Mouse (Mus musculus): ENCODE measurements around the gene 5031439G07Rik. TPM values are rescaled to one million over a fixed set of nuclear protein-coding genes. Genes with fewer than 3 reads are reported as not detected.

Gene 5031439G07Rik
- polyA plus RNA-seq, 1 experiment from 2014 or later, result 19.2 TPM

- ATAC-seq (ENCODE audit: low FRiP score), result no peak
- Histone ChIP-seq H3K4me3 (replicated peaks; ENCODE audit: low read length) (no peak overlapping the region), H3K9ac (no peak overlapping the region), H3K27ac (no peak overlapping the region), H3K4me1 (replicated peaks; ENCODE audit: control insufficient read depth, insufficient read depth, low read length) (no peaks in the 10 kb centered on the region), H3K9me3 (ENCODE audit: control insufficient read depth, low read length) (no peaks in the 10 kb centered on the region), H3K27me3 (ENCODE audit: control insufficient read depth, insufficient read depth, low read length) (no peaks in the 10 kb centered on the region), H3K36me3 (replicated peaks; ENCODE audit: control insufficient read depth, insufficient read depth) (no peaks in the 10 kb centered on the region), H3K4me2 (replicated peaks) (no peak overlapping the region)
- DNase-seq (ENCODE audit: low spot score), result no peak
- 80% methylated on average over 4 of the region's 4 CpGs for WGBS
Measured at GRCm38 (mm10) chr15:85022211-85022610, 33.9 kb upstream of the 5031439G07Rik start.

GRCm38 (mm10) chr15:85016951-85017664 is 28.8 kb upstream of the 5031439G07Rik start, which contains the start of gene Upk3a:
TSS of gene Upk3a (plus strand) at chr15:85017141.
- no peak for ATAC-seq (ENCODE audit: low FRiP score)
- Histone ChIP-seq H3K36me3 (replicated peaks; ENCODE audit: control insufficient read depth, insufficient read depth) (no peaks in the 10 kb centered on the region), H3K9me3 (ENCODE audit: control insufficient read depth, low read length) (no peaks in the 10 kb centered on the region), H3K9ac (peak within 1 kb of the TSS; percentile 42; the same call in 1 of the 2 replicates), H3K4me2 (replicated peaks) (peak within 1 kb of the TSS; percentile 40), H3K27ac (no peak within 1 kb of the TSS), H3K27me3 (ENCODE audit: control insufficient read depth, insufficient read depth, low read length) (no peaks in the 10 kb centered on the region; the same call in 1 of the 2 replicates), H3K4me3 (replicated peaks; ENCODE audit: low read length) (no peak within 1 kb of the TSS), H3K4me1 (replicated peaks; ENCODE audit: control insufficient read depth, insufficient read depth, low read length) (0 out of 2 replicates have a peak, but pooled peaks cover 2% of the 10 kb centered on the region)
- no peak for DNase-seq (ENCODE audit: low spot score)
- WGBS, result 7% methylated on average over 21 of the region's 21 CpGs

GRCm38 (mm10) chr15:85015771-85016170 is 27.4 kb upstream of the 5031439G07Rik start:
- WGBS, result 90% methylated on average over 11 of the region's 11 CpGs
- no peak for ATAC-seq (ENCODE audit: low FRiP score)
- no peak overlapping the region for H3K4me2 ChIP-seq (replicated peaks)

GRCm38 (mm10) chr15:85012662-85013054 is 24.3 kb upstream of the 5031439G07Rik start:
- ATAC-seq (ENCODE audit: low FRiP score) (no peak), DNase-seq (ENCODE audit: low spot score) (no peak)
- Histone ChIP-seq H3K9me3 (ENCODE audit: control insufficient read depth, low read length) (no peaks in the 10 kb centered on the region), H3K36me3 (replicated peaks; ENCODE audit: control insufficient read depth, insufficient read depth) (no peaks in the 10 kb centered on the region), H3K4me1 (replicated peaks; ENCODE audit: control insufficient read depth, insufficient read depth, low read length) (0 out of 2 replicates have a peak, but pooled peaks cover 6% of the 10 kb centered on the region), H3K4me3 (replicated peaks; ENCODE audit: low read length) (no peak overlapping the region), H3K9ac (no peak overlapping the region), H3K27ac (no peak overlapping the region), H3K27me3 (ENCODE audit: control insufficient read depth, insufficient read depth, low read length) (no peaks in the 10 kb centered on the region; the same call in 1 of the 2 replicates), H3K4me2 (replicated peaks) (no peak overlapping the region)
- WGBS, result 15% methylated on average over 2 of the region's 2 CpGs

More at GRCm38 (mm10) chr15:85015771-85016170, 27.4 kb upstream of the 5031439G07Rik start:
- Histone ChIP-seq H3K9me3 (ENCODE audit: control insufficient read depth, low read length) (no peaks in the 10 kb centered on the region), H3K4me3 (replicated peaks; ENCODE audit: low read length) (no peak overlapping the region), H3K9ac (no peak overlapping the region), H3K36me3 (replicated peaks; ENCODE audit: control insufficient read depth, insufficient read depth) (no peaks in the 10 kb centered on the region), H3K4me1 (replicated peaks; ENCODE audit: control insufficient read depth, insufficient read depth, low read length) (0 out of 2 replicates have a peak, but pooled peaks cover 6% of the 10 kb centered on the region), H3K27me3 (ENCODE audit: control insufficient read depth, insufficient read depth, low read length) (no peaks in the 10 kb centered on the region; the same call in 1 of the 2 replicates), H3K27ac (no peak overlapping the region)
- no peak for DNase-seq (ENCODE audit: low spot score)

GRCm38 (mm10) chr15:85011895-85012661 is 23.7 kb upstream of the 5031439G07Rik start:
- Histone ChIP-seq H3K4me3 (replicated peaks; ENCODE audit: low read length) (no peak overlapping the region), H3K4me1 (replicated peaks; ENCODE audit: control insufficient read depth, insufficient read depth, low read length) (0 out of 2 replicates have a peak, but pooled peaks cover 6% of the 10 kb centered on the region), H3K9ac (no peak overlapping the region), H3K27ac (no peak overlapping the region), H3K4me2 (replicated peaks) (no peak overlapping the region), H3K27me3 (ENCODE audit: control insufficient read depth, insufficient read depth, low read length) (no peaks in the 10 kb centered on the region; the same call in 1 of the 2 replicates), H3K9me3 (ENCODE audit: control insufficient read depth, low read length) (no peaks in the 10 kb centered on the region), H3K36me3 (replicated peaks; ENCODE audit: control insufficient read depth, insufficient read depth) (no peaks in the 10 kb centered on the region)
- ATAC-seq (ENCODE audit: low FRiP score) (no peak), DNase-seq (ENCODE audit: low spot score) (no peak)
- 36% methylated on average over 19 of the region's 19 CpGs for WGBS

- Histone ChIP-seq H3K4me3 (replicated peaks; ENCODE audit: low read length) (no peak overlapping the region), H3K4me2 (replicated peaks) (no peak overlapping the region), H3K4me1 (replicated peaks; ENCODE audit: control insufficient read depth, insufficient read depth, low read length) (0 out of 2 replicates have a peak, but pooled peaks cover 6% of the 10 kb centered on the region), H3K27me3 (ENCODE audit: control insufficient read depth, insufficient read depth, low read length) (no peaks in the 10 kb centered on the region; the same call in 1 of the 2 replicates), H3K9me3 (ENCODE audit: control insufficient read depth, low read length) (no peaks in the 10 kb centered on the region), H3K9ac (no peak overlapping the region), H3K27ac (no peak overlapping the region), H3K36me3 (replicated peaks; ENCODE audit: control insufficient read depth, insufficient read depth) (no peaks in the 10 kb centered on the region)
- 90% methylated on average over 8 of the region's 8 CpGs for WGBS
- ATAC-seq (ENCODE audit: low FRiP score), result no peak
- no peak for DNase-seq (ENCODE audit: low spot score)
Measured at GRCm38 (mm10) chr15:85009666-85010065, 21.3 kb upstream of the 5031439G07Rik start.

GRCm38 (mm10) chr15:85000984-85001982 is 12.9 kb upstream of the 5031439G07Rik start:
- WGBS, result 18% methylated on average over 29 of the region's 29 CpGs

GRCm38 (mm10) chr15:84999911-85000310 is 11.6 kb upstream of the 5031439G07Rik start:
- 60% methylated on average over 7 of the region's 7 CpGs for WGBS
- ATAC-seq (ENCODE audit: low FRiP score) (no peak), DNase-seq (ENCODE audit: low spot score) (no peak)
- Histone ChIP-seq H3K4me1 (replicated peaks; ENCODE audit: control insufficient read depth, insufficient read depth, low read length) (no peaks in the 10 kb centered on the region), H3K27ac (no peak overlapping the region), H3K4me2 (replicated peaks) (no peak overlapping the region), H3K4me3 (replicated peaks; ENCODE audit: low read length) (no peak overlapping the region), H3K27me3 (ENCODE audit: control insufficient read depth, insufficient read depth, low read length) (no peaks in the 10 kb centered on the region), H3K9ac (no peak overlapping the region), H3K36me3 (replicated peaks; ENCODE audit: control insufficient read depth, insufficient read depth) (no peaks in the 10 kb centered on the region), H3K9me3 (ENCODE audit: control insufficient read depth, low read length) (no peaks in the 10 kb centered on the region)

More at GRCm38 (mm10) chr15:85000984-85001982, 12.9 kb upstream of the 5031439G07Rik start:
- peak; percentile 81 for DNase-seq (ENCODE audit: low spot score)
- no peak overlapping the region for H3K9ac ChIP-seq
- no peaks in the 10 kb centered on the region for H3K36me3 ChIP-seq (replicated peaks; ENCODE audit: control insufficient read depth, insufficient read depth)
- no peaks in the 10 kb centered on the region for H3K4me1 ChIP-seq (replicated peaks; ENCODE audit: control insufficient read depth, insufficient read depth, low read length)
- H3K27me3 ChIP-seq (ENCODE audit: control insufficient read depth, insufficient read depth, low read length), result no peaks in the 10 kb centered on the region
- ATAC-seq (ENCODE audit: low FRiP score), result no peak
- no peak overlapping the region for H3K4me3 ChIP-seq (replicated peaks; ENCODE audit: low read length)
- no peak overlapping the region for H3K4me2 ChIP-seq (replicated peaks)
- H3K9me3 ChIP-seq (ENCODE audit: control insufficient read depth, low read length), result no peaks in the 10 kb centered on the region
- no peak overlapping the region for H3K27ac ChIP-seq

Measured in hindbrain, embryonic 14.5 days (tissue).